Mouse (Mus musculus) urinary bladder, postnatal 36 days (tissue): ENCODE measurements around the gene C1qb.

Experiments used
- DNase-seq, 2 experiments: peaks; one replicate each; pipeline ENCODE4 v3.0.0; 2022; ENCODE audit warnings: low spot score in 2 of 2, mixed read lengths in 1 of 2

The C1qb gene

DNA sequence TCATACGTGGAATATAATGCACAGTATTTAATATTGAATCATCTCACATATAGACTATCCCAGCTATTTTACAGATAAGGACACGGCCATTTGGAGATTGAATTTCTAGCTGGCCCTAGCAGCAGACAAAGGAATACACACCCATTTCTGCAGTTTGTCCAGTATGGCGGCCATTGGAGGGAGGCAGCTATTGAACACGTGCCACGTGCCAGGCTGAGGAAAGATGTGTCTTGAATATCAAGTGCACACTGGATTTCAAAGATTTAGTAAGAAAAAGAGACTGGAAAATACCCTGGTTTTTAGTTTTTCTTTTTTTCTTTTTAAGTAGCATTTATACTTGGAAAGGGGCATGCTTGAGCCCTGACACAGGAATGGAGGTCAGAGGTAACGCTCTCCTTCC, 38.8 kb downstream of the C1qb start:
- no peak for DNase-seq

DNA sequence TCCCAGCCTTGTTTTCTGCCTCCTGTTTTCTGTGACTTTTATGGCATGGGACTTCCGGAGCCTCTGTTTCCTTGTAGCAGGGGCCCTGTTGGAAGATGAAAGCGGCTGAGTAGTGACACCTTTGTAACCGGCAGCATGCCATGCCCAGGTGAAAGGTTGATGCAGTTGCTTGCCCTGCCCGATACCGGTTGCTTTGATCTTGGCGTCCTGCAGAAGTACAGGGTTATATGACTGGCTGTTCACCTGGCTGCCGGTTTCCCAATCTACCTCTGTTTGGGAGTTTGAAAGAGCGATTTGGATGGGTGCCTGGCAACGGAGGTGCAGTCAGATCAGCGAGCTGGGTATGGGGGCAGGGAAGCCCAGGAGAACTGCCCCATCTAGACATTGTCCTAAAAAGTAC, 43.2 kb downstream of the C1qb start:
- no peak for DNase-seq

GRCm38 (mm10) chr4:136842033-136842432, 44.0 kb downstream of the C1qb start:
- no peak for DNase-seq

DNA sequence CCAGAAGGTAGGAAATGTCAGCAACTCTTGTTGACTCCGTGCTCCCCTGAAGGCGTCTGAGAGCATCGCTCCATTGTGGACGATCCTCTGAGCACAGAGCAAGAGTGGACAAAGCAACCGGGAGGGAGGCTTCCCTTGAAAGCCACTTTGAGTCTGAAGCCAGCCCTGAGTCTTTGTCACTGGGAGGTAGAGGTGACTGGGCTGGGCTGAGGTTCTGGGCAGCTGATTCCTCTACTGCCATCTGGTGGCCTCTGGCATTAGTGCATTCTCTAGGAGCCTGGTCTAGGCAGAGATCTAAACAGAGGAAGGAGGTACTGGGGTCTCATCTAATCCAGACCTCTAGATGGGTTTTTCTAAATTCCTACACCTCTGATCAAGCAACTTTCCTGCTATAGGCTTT, 44.9 kb downstream of the C1qb start:
- peak; percentile 75 to 79 for DNase-seq

DNA sequence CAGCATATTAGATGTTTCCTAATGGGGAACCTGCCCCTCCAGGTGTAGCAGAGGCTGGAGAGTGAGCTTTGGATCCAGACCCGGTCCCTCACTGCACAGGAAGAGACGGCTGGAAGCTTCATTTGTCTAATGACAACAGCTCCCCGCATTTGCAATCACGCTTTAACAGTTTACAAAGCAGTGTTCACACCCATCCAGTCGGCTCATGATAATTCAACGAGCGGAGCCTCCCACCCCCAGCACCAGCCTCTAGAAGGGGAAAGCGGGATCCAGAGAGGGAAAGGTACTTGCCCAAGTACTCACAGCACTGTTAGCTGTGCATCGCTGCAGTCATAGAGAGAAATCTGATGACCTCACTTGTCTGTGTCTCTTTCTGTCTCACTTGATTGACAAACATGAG, 47.5 kb downstream of the C1qb start:
- no peak for DNase-seq

DNA sequence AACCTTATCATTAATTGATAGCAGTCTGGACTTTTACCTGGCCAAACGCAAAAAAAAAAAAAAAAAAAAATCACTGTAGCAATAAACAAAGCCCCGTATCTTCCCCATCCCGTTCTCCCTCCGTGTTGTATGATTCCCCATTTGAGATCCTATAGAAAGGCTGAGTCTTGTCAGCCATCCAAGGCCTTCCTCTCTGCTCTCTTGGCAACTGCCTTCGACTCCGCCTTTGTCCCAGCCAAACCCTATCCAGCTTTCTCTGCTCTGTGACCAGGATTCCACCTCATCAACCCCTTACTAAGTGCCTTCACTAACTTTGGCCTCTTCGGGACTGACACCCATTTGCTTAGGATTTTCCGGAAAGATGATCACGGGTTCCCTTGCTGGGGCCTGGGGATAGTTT, 48.0 kb downstream of the C1qb start:
- no peak for DNase-seq

- no peak for DNase-seq
Observed at GRCm38 (mm10) chr4:136836387-136836931, 49.5 kb downstream of the C1qb start.

- peak; percentile 69 to 70 for DNase-seq
Observed at GRCm38 (mm10) chr4:136835621-136836386, 50.2 kb downstream of the C1qb start, which contains the start of gene Ephb2. Gene Ephb2, minus strand, starts transcription at chr4:136835988.

DNA sequence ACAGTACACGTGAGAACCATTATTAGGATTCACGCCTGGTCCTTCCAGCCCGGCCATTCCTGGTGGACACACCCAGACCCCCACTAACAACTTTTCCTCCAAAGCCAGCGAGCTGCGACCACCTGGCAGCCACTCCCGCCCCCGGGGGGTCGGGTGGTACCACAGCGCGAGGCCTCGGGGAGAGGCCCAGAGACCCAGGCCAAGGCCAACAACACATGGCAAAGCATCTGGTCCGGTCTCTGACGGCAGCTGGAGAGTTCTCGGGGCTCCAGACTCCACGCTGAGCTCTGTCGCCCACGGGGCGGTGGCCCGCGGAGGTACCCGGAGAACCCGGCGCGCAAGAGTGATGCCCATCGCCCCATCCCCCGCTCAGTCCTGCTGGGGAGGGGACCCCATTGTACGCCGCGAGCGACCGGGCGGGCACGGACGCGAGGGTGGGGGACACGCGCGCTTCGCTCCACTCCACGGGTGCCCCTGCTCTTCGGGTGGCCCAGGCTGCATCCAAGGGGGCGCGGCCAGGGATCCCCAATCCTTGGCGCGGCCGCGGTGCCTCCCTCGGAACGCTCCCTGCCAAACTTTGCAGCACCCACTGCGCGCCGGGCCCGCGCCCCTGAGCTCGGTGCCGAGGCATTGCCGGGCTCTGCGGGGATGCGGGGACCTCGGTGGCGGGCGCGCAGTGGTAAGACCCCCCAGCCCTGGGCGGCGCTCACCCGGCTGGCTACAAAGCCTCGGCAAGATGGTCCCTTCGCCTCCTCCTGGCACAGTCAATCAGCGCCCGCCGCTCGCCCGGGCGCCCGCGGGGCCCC, 51.0 kb downstream of the C1qb start:
- DNase-seq: no peak

DNA sequence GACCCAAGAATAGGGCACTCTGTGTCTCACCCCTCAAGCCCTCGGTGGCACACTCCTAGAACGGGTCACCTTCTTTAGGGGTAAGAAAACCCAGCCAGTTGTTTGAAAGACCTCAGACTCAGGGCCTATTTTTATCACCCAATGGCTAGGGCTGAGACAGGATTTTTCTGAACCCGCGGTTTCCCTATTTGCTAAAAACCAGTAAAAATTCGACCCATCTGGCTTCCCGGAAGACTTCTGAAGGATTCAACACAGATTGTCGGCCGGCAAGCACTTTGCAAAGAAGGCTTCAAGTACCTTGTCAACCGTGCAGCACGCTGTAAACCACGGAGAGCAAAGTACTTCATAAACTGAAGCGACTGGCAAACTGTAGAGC, 51.6 kb downstream of the C1qb start:
- no peak for DNase-seq

GRCm38 (mm10) chr4:136833619-136834351, 52.2 kb downstream of the C1qb start:
- no peak for DNase-seq

DNA sequence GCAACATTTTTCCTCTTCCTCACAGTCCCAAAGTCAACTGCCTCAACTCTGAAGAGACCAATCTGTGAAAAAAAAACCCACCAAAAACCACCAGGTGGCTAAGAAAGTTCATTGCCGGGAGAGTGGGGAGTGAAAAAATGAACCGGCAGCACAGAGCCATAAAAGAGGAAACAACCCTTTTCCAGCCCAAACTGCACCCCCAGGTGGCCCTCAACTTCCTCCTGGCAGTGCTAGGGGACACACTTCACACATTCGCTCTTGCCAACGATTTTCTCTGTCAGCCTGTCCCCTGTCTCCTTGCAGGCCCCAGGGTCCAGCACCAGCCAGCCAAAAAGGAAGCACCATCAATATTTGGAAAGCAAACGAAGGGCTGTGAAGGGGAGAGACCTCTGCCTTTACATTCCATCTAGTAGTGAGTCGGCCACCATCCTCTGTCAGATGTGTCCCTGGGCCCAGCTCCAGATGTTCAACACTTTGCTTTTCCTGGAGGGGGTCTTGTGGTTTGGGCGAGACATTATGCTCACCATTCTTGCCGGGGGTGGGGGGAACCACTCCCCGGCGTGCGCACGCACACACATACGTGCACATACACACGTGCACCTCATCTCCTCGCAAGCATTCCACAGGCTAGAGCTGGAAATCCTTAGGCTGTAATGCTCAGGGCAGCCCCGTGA, 53.3 kb downstream of the C1qb start:
- DNase-seq: no peak

DNA sequence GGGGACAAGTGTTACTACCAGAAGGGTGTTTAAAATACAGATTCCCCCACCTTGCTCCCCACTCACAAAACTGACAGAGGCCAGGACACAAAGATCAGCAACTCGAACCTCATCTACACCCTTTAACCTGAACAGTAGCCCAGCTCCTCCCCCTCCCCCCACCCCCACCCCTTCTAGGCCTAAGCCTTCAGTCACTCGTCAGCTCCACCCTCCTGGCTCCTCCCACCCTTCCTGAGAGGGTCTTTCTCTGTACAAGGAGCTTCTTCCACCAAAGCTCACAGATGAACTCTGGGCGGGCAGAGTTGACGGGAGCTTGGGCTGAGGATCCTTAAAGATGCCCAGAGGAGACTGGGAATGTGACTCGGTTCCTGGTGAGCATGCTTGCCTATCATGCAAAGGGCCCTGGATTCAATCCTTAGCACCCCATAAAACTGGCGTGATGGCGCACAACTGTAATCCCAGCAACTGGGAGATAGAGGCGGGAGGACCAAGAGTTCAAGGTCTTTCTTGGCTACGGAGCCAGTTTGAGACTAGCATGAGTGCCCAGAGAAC, 55.6 kb downstream of the C1qb start:
- no peak for DNase-seq
